Mouse (Mus musculus) mammary gland, adult 2 months (tissue): Measurements from ENCODE around the gene Clstn2. TPM values are rescaled to one million over a fixed set of nuclear protein-coding genes. Genes with fewer than 3 reads are reported as not detected.

Source experiments
- polyA plus RNA-seq: library from polyadenylated mRNA; depleted of rRNA; stranded (reverse); fragments of >200 nt; gene quantifications from 2 replicates; pipeline ENCODE4 v1.2.3, GENCODE M21; 2012; ENCODE audit warnings: low replicate concordance; rRNA removed

Clstn2 gene
- polyA plus RNA-seq = 1.2 and 1.4 TPM in 2 replicates

GRCm38 (mm10) chr9:98032573-98033272 lies at the start of gene Clstn2:
Gene Clstn2, minus strand, starts transcription at chr9:98033181.

